Mouse (Mus musculus): ENCODE data around the gene Oxt.

- TF ChIP-seq CTCF (IDR thresholded peaks at IDR 0.05; ENCODE audit: low read depth, low read length): no peak
- no peak for TF ChIP-seq EP300 (IDR thresholded peaks at IDR 0.05; ENCODE audit: insufficient read depth, low read depth, low read length)
- no peak for TF ChIP-seq POLR2A (IDR thresholded peaks at IDR 0.05; ENCODE audit: insufficient read depth, low read length)
Measured at GRCm38 (mm10) chr2:130618972-130619371, 43.0 kb downstream of the Oxt start.
